Mouse (Mus musculus) CH12.LX (cell line): Measurements from ENCODE around the gene Safb2.
"Not testable (repeated sequence)": the region's sequence is repeated elsewhere in the genome, so short reads cannot be mapped to it uniquely, and the experiment has no call there.

ENCODE experiments used
- BHLHE40 ChIP-seq: IDR thresholded peaks from 2 replicates; pipeline ENCODE4 v1.6.1; 2011; ENCODE audit warnings: mild to moderate bottlenecking, low read depth, low read length, improper control_type of control experiment
- CHD1 ChIP-seq: IDR thresholded peaks from 2 replicates; pipeline ENCODE4 v1.6.1; 2012; ENCODE audit warnings: low read depth, low read length, improper control_type of control experiment, inconsistent platforms
- CTCF ChIP-seq, 2 experiments: IDR thresholded peaks in 1 of 2; conservative IDR thresholded peaks in 1 of 2; 2 replicates each; pipeline ENCODE4 v1.5.1; 2011 to 2012; ENCODE audit warnings: low read depth in 2 of 2, low read length in 2 of 2, improper control_type of control experiment in 1 of 2, inconsistent platforms in 1 of 2, mild to moderate bottlenecking in 1 of 2, moderate library complexity in 1 of 2
- EP300 ChIP-seq: IDR thresholded peaks from 2 replicates; pipeline ENCODE4 v1.6.1; 2011; ENCODE audit warnings: low read length, improper control_type of control experiment
- GABPA ChIP-seq: IDR thresholded peaks from 2 replicates; pipeline ENCODE4 v1.6.1; 2012; ENCODE audit warnings: low read depth, low read length, improper control_type of control experiment, inconsistent platforms; ENCODE audit not compliant: insufficient replicate concordance
- MAX ChIP-seq: IDR thresholded peaks from 2 replicates; pipeline ENCODE4 v1.6.1; 2011; ENCODE audit warnings: low read length, improper control_type of control experiment
- POLR2A ChIP-seq: IDR thresholded peaks from 2 replicates; pipeline ENCODE4 v1.6.1; 2011; ENCODE audit warnings: low read depth, mild to moderate bottlenecking, improper control_type of control experiment, low read length
- SIN3A ChIP-seq: IDR thresholded peaks from 2 replicates; pipeline ENCODE4 v1.6.1; 2012; ENCODE audit warnings: low read length, improper control_type of control experiment, inconsistent platforms
- TBP ChIP-seq: conservative IDR thresholded peaks from 2 replicates; pipeline ENCODE4 v1.6.1; 2011; ENCODE audit warnings: low read depth, low read length, improper control_type of control experiment
- ZKSCAN1 ChIP-seq: IDR thresholded peaks from 2 replicates; pipeline ENCODE4 v1.6.1; 2012; ENCODE audit warnings: low read depth, inconsistent platforms, low read length, improper control_type of control experiment, borderline replicate concordance
- ZNF384 ChIP-seq: IDR thresholded peaks from 2 replicates; pipeline ENCODE4 v1.6.1; 2012; ENCODE audit warnings: low read depth, low read length, improper control_type of control experiment, inconsistent platforms

DNA sequence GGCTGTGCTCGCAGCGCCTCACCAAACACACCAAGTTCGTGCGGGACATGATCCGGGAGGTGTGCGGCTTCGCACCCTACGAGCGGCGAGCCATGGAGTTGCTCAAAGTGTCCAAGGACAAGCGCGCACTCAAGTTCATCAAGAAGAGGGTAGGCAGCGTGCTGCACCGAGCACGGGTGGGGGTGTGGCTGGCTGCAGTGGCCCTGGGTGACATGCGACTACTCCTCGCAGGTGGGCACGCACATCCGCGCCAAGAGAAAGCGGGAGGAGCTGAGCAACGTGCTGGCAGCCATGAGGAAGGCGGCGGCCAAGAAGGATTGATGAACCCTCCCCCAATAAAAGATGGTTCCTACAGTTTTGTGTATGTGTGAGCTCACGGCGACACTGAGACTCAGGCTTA, 29.5 kb upstream of the Safb2 start:
- TF ChIP-seq CHD1; CTCF (conservative IDR thresholded peaks at IDR 0.05 in 1 of 2, IDR thresholded peaks at IDR 0.05 in 1 of 2; ENCODE audit: low read depth in 2 of 2, low read length in 2 of 2); TBP; BHLHE40; MAX; GABPA; POLR2A; ZNF384; SIN3A; EP300; ZKSCAN1: not testable (repeated sequence)
